Mouse (Mus musculus) limb, embryonic 11.5 days (tissue): ENCODE measurements around the gene Rplp0. TPM values are rescaled to one million over a fixed set of nuclear protein-coding genes. Genes with fewer than 3 reads are reported as not detected.
A peak's percentile ranks its signal among the peaks of the same experiment; 100 is the strongest.

Source experiments
- ATAC-seq: fragments of 200-750 bp; cut with Nextera tagmentation; 2 replicates; pipeline ENCODE4 v1.8.0; 2017; ENCODE audit warnings: low read depth; ENCODE audit not compliant: insufficient number of reproducible peaks, low FRiP score, low TSS enrichment
- DNase-seq: peaks from one replicate; pipeline ENCODE4 v3.0.0-alpha.2; 2015; ENCODE audit warnings: low spot score
- H3K27ac ChIP-seq: fragments of 300-500 bp; sonication (generic); replicated peaks from 2 replicates; pipeline ENCODE4 v1.5.1; 2014; ENCODE audit warnings: low read depth, mild to moderate bottlenecking, low read length
- H3K27me3 ChIP-seq: fragments of 300-500 bp; sonication (generic); 2 replicates; pipeline ENCODE4 v1.6.1; 2014; ENCODE audit warnings: mild to moderate bottlenecking, low read length, mixed read lengths; ENCODE audit not compliant: control insufficient read depth, insufficient read depth
- H3K36me3 ChIP-seq: fragments of 300-500 bp; sonication (generic); 2 replicates; pipeline ENCODE4 v1.6.1; 2014; ENCODE audit warnings: mild to moderate bottlenecking, low read length, moderate library complexity, mixed read lengths; ENCODE audit not compliant: control insufficient read depth, insufficient read depth
- H3K4me1 ChIP-seq: fragments of 300-500 bp; sonication (generic); 2 replicates; pipeline ENCODE4 v1.6.1; 2014; ENCODE audit warnings: low read length, mixed read lengths; ENCODE audit not compliant: control insufficient read depth, insufficient read depth
- H3K4me2 ChIP-seq: fragments of 300-500 bp; sonication (generic); 2 replicates; pipeline ENCODE4 v1.6.1; 2014; ENCODE audit warnings: low read depth, mild to moderate bottlenecking, moderate library complexity; ENCODE audit not compliant: severe bottlenecking
- H3K4me3 ChIP-seq: fragments of 300-500 bp; sonication (generic); 2 replicates; pipeline ENCODE4 v1.5.1; 2014; ENCODE audit warnings: low read depth, low read length
- H3K9ac ChIP-seq: fragments of 300-500 bp; sonication (generic); 2 replicates; pipeline ENCODE4 v1.6.1; 2014; ENCODE audit warnings: mild to moderate bottlenecking, low read length
- H3K9me3 ChIP-seq: fragments of 300-500 bp; sonication (generic); 2 replicates; pipeline ENCODE4 v1.6.1; 2016; ENCODE audit warnings: low read length; ENCODE audit not compliant: control insufficient read depth
- WGBS: fragments of 180-500 bp; shearing (Covaris S2); extraction: QIAGEN DNeasy Blood & Tissue Kit; methylation state at CpG from one replicate; pipeline ENCODE4 v1.1.7; 2014; 5-methylcytosine and 5-hydroxymethylcytosine counted together
- polyA plus RNA-seq: library from polyadenylated mRNA; unstranded; fragments of >200 nt; fragmentation: Nextera tagmentation; extraction: Ambion mirVana; gene quantifications from 2 replicates; pipeline ENCODE4 v1.2.1, GENCODE M21; 2014

Gene Rplp0
- polyA plus RNA-seq, 1 experiment from 2014 or later = 1,526 TPM

- H3K9ac ChIP-seq = no peak overlapping the region
- H3K27me3 ChIP-seq = no peaks in the 10 kb centered on the region
- H3K4me1 ChIP-seq = peaks cover 6% of the 10 kb centered on the region; the same call in 1 of the 2 replicates
- 36% methylated on average over 5 of the region's 5 CpGs for WGBS
- H3K4me2 ChIP-seq = peak overlapping the region; percentile 57; the same call in 1 of the 2 replicates
- DNase-seq (no peak), ATAC-seq (no peak)
- H3K36me3 ChIP-seq = peaks cover 21% of the 10 kb centered on the region
- H3K9me3 ChIP-seq = no peaks in the 10 kb centered on the region
- 0 out of 2 replicates have a peak overlapping the region, but pooled peaks have one; percentile 5 for H3K27ac ChIP-seq
- no peak overlapping the region for H3K4me3 ChIP-seq
Measured at GRCm38 (mm10) chr5:115563771-115564585, 4.7 kb downstream of the Rplp0 start.

GRCm38 (mm10) chr5:115564737-115565393, 5.6 kb downstream of the Rplp0 start, which contains the start of gene Gcn1l1:
Gene Gcn1l1 (plus strand): TSS chr5:115565254.
- ATAC-seq = peak; percentile 78
- Histone ChIP-seq H3K27ac (peak within 1 kb of the TSS; percentile 53; the same call in 1 of the 2 replicates), H3K27me3 (no peaks in the 10 kb centered on the region), H3K4me1 (peaks cover 6% of the 10 kb centered on the region; the same call in 1 of the 2 replicates), H3K4me2 (peak within 1 kb of the TSS; percentile 57), H3K9me3 (no peaks in the 10 kb centered on the region), H3K9ac (peak within 1 kb of the TSS; percentile 89), H3K36me3 (peaks cover 21% of the 10 kb centered on the region), H3K4me3 (peak within 1 kb of the TSS; percentile 94)
- WGBS = 2% methylated on average over 55 of the region's 55 CpGs
- DNase-seq = peak; percentile 81

GRCm38 (mm10) chr5:115565403-115565802, 6.1 kb downstream of the Rplp0 start:
- Histone ChIP-seq H3K4me2 (peak overlapping the region; percentile 57), H3K4me3 (peak overlapping the region; percentile 94), H3K27ac (peak overlapping the region; percentile 53; the same call in 1 of the 2 replicates), H3K4me1 (peaks cover 4% of the 10 kb centered on the region; the same call in 1 of the 2 replicates), H3K27me3 (no peaks in the 10 kb centered on the region), H3K9me3 (no peaks in the 10 kb centered on the region), H3K36me3 (peaks cover 21% of the 10 kb centered on the region), H3K9ac (peak overlapping the region; percentile 89)
- DNase-seq (no peak), ATAC-seq (no peak; the same call in 1 of the 2 replicates)
- WGBS = under 1% methylated on average over 42 of the region's 46 CpGs

DNA sequence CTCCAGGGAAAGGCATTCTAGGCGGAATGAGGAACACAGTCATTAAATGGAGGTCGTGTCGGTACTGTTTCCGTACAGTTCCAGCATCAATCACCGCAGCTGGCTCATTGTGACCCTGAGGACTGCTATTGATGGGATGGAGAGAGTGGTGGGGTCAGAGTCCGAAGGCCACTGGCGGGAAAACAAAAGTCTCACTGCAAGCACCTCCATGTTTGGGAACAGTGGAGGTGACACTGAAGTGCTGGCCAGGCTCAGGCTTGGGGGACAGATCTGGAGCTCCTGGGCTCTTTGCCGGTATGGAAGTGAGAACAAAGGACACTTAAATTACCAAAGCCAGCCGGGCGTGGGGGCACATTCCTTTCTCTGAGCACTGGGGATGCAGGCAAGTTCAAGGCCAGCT, 9.4 kb downstream of the Rplp0 start:
- no peak for ATAC-seq
- Histone ChIP-seq H3K36me3 (peaks cover 12% of the 10 kb centered on the region), H3K27me3 (no peaks in the 10 kb centered on the region), H3K27ac (no peak overlapping the region), H3K9me3 (no peaks in the 10 kb centered on the region), H3K4me2 (no peak overlapping the region), H3K4me1 (no peaks in the 10 kb centered on the region), H3K4me3 (no peak overlapping the region), H3K9ac (no peak overlapping the region)
- WGBS = 68% methylated on average over 10 of the region's 10 CpGs
- DNase-seq = no peak

DNA sequence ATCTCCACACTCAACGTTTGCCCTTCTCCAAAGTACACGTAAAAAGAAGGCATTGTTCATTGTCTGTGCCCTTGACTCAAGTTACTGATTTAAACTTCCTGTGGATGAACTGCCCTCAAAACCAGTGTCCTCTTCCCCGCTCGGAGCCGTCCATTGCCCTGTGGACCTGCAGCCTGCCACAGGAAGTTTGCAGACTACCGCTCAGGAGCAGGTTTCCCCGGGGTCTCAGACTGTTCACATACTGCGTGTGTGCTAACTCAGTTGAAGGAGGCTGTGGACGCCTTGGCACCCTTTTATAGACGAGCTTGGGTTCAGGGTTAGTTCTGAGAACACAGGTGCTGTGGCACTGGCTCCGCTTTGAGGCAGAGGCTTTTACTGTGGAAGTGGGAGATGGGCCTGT, 10.0 kb downstream of the Rplp0 start:
- DNase-seq = no peak
- Histone ChIP-seq H3K4me3 (no peak overlapping the region), H3K4me1 (no peaks in the 10 kb centered on the region), H3K9me3 (no peaks in the 10 kb centered on the region), H3K27ac (no peak overlapping the region), H3K27me3 (no peaks in the 10 kb centered on the region), H3K4me2 (no peak overlapping the region), H3K36me3 (peaks cover 13% of the 10 kb centered on the region; the same call in 1 of the 2 replicates), H3K9ac (no peak overlapping the region)
- WGBS = 85% methylated on average over 11 of the region's 11 CpGs
- no peak for ATAC-seq

DNA sequence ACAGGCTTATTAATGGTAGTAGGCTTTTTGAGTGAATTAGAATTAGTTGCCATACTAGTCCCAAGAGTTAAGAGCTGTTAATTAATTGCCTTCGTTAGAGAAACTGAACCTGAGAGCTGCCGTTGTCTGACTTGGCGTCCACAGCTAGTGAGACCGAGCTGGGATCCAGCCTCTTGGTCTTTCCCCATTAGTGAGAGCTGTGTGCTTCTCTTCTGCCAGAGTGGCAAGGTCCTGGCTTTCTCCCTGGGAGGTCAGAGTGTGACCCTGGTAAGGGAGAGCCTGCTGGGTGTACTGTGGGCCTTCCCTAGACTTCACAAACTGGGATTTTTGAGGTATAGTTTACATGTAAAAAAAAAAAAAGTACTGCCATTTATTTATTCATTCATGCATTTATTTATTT, 10.5 kb downstream of the Rplp0 start:
- ATAC-seq (no peak), DNase-seq (no peak)
- no peak overlapping the region for H3K9ac ChIP-seq
- H3K4me2 ChIP-seq = no peak overlapping the region
- no peak overlapping the region for H3K4me3 ChIP-seq
- H3K27me3 ChIP-seq = no peaks in the 10 kb centered on the region
- no peak overlapping the region for H3K27ac ChIP-seq
- 77% methylated on average over 4 of the region's 4 CpGs for WGBS
- peaks cover 16% of the 10 kb centered on the region; the same call in 1 of the 2 replicates for H3K36me3 ChIP-seq
- H3K9me3 ChIP-seq = no peaks in the 10 kb centered on the region
- no peaks in the 10 kb centered on the region for H3K4me1 ChIP-seq

GRCm38 (mm10) chr5:115571086-115571485, 11.8 kb downstream of the Rplp0 start:
- ATAC-seq (no peak), DNase-seq (no peak)
- Histone ChIP-seq H3K27ac (no peak overlapping the region), H3K36me3 (peaks cover 27% of the 10 kb centered on the region), H3K4me3 (no peak overlapping the region), H3K9ac (no peak overlapping the region), H3K27me3 (no peaks in the 10 kb centered on the region), H3K4me1 (no peaks in the 10 kb centered on the region), H3K9me3 (no peaks in the 10 kb centered on the region), H3K4me2 (no peak overlapping the region)
- 97% methylated on average over 7 of the region's 7 CpGs for WGBS

DNA sequence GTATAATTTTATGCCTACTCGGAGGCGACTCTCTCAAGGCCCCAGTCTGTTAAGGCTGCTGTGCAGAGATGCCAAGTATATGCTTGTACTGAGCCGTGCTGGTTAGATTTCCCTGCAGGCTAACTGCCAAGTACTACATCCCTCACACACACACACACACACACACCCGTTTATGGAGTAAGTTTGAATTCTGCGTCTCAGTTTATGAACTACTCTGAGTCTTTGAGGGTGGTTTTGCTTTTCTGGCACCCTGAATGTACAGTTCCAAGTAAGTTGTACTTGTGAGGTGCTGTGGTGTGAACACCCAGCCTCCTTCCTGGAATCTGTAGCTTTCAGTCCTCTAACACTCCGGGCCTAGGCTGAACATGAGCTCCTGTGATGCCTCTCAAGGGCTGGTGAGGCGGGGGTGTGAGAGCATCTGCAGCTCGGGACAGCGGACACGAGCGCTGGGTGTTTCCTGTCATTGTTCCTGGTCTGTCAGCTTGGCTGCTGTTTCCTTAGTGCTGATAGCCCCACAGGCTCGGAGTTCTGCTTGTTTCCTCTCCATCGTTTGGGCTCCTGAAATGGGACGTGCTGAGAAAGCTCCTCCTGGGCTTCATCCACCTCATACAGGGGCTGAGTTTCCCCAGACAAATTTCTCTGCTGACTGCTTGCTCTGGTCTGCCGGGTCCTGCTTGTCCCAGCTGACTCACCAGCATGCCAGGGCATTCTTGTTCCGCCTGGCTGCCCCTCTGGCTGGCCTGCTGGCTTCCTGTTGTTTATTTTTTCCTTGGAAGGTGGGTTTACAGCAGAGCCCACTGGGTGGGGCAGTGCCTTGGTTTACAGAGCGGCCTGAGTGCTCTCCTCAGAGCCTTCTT, 13.6 kb downstream of the Rplp0 start:
- Histone ChIP-seq H3K27ac (no peak overlapping the region), H3K9me3 (no peaks in the 10 kb centered on the region), H3K4me2 (no peak overlapping the region), H3K4me1 (no peaks in the 10 kb centered on the region), H3K4me3 (no peak overlapping the region), H3K9ac (no peak overlapping the region), H3K36me3 (peaks cover 34% of the 10 kb centered on the region), H3K27me3 (no peaks in the 10 kb centered on the region)
- no peak for DNase-seq
- WGBS = 70% methylated on average over 17 of the region's 17 CpGs
- no peak for ATAC-seq
